1 mouse cellular context compared by ENCODE assay signal in genomic region chr2:112309161-112309600, GRCm38 (mm10).
TF ChIP-seq lines count a peak whose summit lies in the region.

No protein-coding gene starts in this region.

TF ChIP-seq in MEL, 35 proteins besides CTCF, POLR2A, EP300 and RAD21 (continued from another document):
- no peak for TF ChIP-seq UBTF (IDR thresholded peaks at IDR 0.05; ENCODE audit: borderline replicate concordance, insufficient read depth, low read depth, low read length)
- no peak for TF ChIP-seq MAZ (IDR thresholded peaks at IDR 0.05; ENCODE audit: low read depth, low read length)
TF ChIP-seq in MEL: peak in this region for 9.
